ENCODE assay signal across 8 mouse cellular contexts in genomic region chr19:40818764-40819163, GRCm38 (mm10). TPM values are rescaled to one million over a fixed set of nuclear protein-coding genes. Genes with fewer than 3 reads are reported as not detected.
A peak's percentile ranks its signal among the peaks of the same experiment; 100 is the strongest.
DNase-seq lines count a peak whose midpoint lies in the region; ATAC-seq lines count a peak whose summit lies in the region.

No protein-coding gene starts in this region.

- H3K4me1 ChIP-seq in hindbrain, embryonic 14.5 days (replicated peaks; ENCODE audit: control insufficient read depth, insufficient read depth, low read length) = no peaks in the 10 kb centered on the region

- WGBS in hindbrain, embryonic 14.5 days = 78% methylated on average over 7 of the region's 7 CpGs

- H3K9me3 ChIP-seq in hindbrain, embryonic 14.5 days (ENCODE audit: control insufficient read depth, low read length) = no peaks in the 10 kb centered on the region

- peak; percentile 9 to 10 for DNase-seq in lung, adult 18-20 months
- no peak for DNase-seq in lung, postnatal 10 days
- DNase-seq in thymus, postnatal 0 days (ENCODE audit: low spot score) = peak; percentile 47
- no peak for DNase-seq in ovary, adult 18-20 months (ENCODE audit: low spot score)
- no peak for DNase-seq in neural tube, embryonic 10.5 days (ENCODE audit: extremely low spot score, low spot score)
- DNase-seq in hindbrain, embryonic 14.5 days (ENCODE audit: low spot score) = no peak

- H3K36me3 ChIP-seq in hindbrain, embryonic 14.5 days (replicated peaks; ENCODE audit: control insufficient read depth, insufficient read depth) = no peaks in the 10 kb centered on the region

- peak; percentile 78 for ATAC-seq in erythroid progenitor cell, adult 5-6 weeks (replicated peaks; ENCODE audit: low FRiP score, poor library complexity, severe bottlenecking)
- ATAC-seq in megakaryocyte, adult 5-6 weeks (ENCODE audit: poor library complexity, severe bottlenecking) = peak; percentile 84
- no peak for ATAC-seq in hindbrain, embryonic 14.5 days (ENCODE audit: low FRiP score)

- no peak overlapping the region for H3K4me2 ChIP-seq in hindbrain, embryonic 14.5 days (replicated peaks)

- no peak overlapping the region for H3K4me3 ChIP-seq in hindbrain, embryonic 14.5 days (replicated peaks; ENCODE audit: low read length)

- no peaks in the 10 kb centered on the region for H3K27me3 ChIP-seq in hindbrain, embryonic 14.5 days (ENCODE audit: control insufficient read depth, insufficient read depth, low read length)

- H3K27ac ChIP-seq in hindbrain, embryonic 14.5 days = no peak overlapping the region

- H3K9ac ChIP-seq in hindbrain, embryonic 14.5 days = no peak overlapping the region

RNA-seq across cellular contexts. Expression of gene Ccnj, which starts 12.3 kb away (rescaled TPM):
- total RNA-seq in erythroid progenitor cell, adult 5-6 weeks (2015; ENCODE audit: low replicate concordance) = 0.36 and 1.3 TPM in 2 replicates
- 0.15 and 1.9 TPM in 2 replicates for total RNA-seq in erythroid progenitor cell, adult 5-6 weeks (2017; ENCODE audit: low replicate concordance)
- total RNA-seq in megakaryocyte, adult 5-6 weeks (2015) = 1.7 and 3.6 TPM in 2 replicates
- total RNA-seq in megakaryocyte, adult 5-6 weeks (2017) = 3.8 and 7.4 TPM in 2 replicates
- polyA plus RNA-seq in thymus, postnatal 0 days (2015; fragmentation: Nextera tagmentation; extraction: Ambion mirVana) = 7.6 and 8.7 TPM in 2 replicates
- 11.7 and 13.3 TPM in 2 replicates for polyA plus RNA-seq in hindbrain, embryonic 14.5 days (2014; fragmentation: Nextera tagmentation; extraction: Ambion mirVana)

Comparison
In these comparisons a context has a peak if more than half of its experiments do, and no peak if none do; other contexts are left out.
1. DNase-seq: peak in lung, adult 18-20 months (2 of 2) and thymus, postnatal 0 days (single experiment); none in lung, postnatal 10 days (single experiment), ovary, adult 18-20 months (single experiment), neural tube, embryonic 10.5 days (single experiment) and hindbrain, embryonic 14.5 days (single experiment).